Comparison of ENCODE assay signal across 13 mouse cellular contexts in the genomic region with DNA sequence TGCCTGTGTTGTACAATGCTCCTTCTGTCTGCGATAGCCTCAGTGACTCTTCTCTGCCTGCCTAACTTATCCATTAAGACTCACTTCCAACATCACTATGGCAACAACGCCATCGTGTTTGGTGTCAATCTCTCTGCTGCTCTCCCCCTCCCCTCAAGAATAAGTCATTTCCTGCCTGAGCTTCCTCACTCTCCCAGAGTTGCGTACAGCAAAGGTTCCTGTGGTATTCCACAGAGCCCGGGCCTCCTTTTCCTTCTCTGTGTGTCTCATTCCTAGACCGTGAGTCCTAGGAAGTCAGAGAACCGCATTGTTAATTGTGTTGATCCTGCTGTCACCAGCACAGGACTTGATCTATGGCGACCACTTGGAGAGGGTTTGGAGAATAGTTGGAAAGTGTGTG. TPM values are rescaled to one million over a fixed set of nuclear protein-coding genes. Genes with fewer than 3 reads are reported as not detected.
A peak's percentile ranks its signal among the peaks of the same experiment; 100 is the strongest.
DNase-seq lines count a peak whose midpoint lies in the region; TF ChIP-seq lines count a peak whose summit lies in the region.
"Had no signal": no experiment of that assay in that cellular context is flagged by ENCODE, and none has a peak within 500 bp of the region (broad histone marks: within the 10 kb centered on the region; RNA-seq: fewer than 3 reads in every experiment).

No protein-coding gene starts in this region.

- no peak overlapping the region for H3ac ChIP-seq in myocyte (ENCODE audit: control insufficient read depth, insufficient read length)

- peak overlapping the region; percentile 73 for H3K4me2 ChIP-seq in myocyte (ENCODE audit: low read depth)
- H3K4me2 ChIP-seq: hindbrain, embryonic 13.5 days; liver, embryonic 15.5 days had no signal

- H3K79me2 ChIP-seq in myocyte (ENCODE audit: control insufficient read depth, insufficient read depth) = no peaks in the 10 kb centered on the region

- no peak for TF ChIP-seq POLR2A in myocyte (IDR thresholded peaks at IDR 0.05; ENCODE audit: insufficient read length, low read depth)

- DNase-seq in heart, postnatal 4 days = peak; percentile 18
- DNase-seq in heart, adult 8-10 months (ENCODE audit: low spot score) = no peak
- peak; percentile 14 for DNase-seq in retina, postnatal 1 day
- no peak for DNase-seq in retina, embryonic 14.5 days (ENCODE audit: low spot score)
- DNase-seq in embryo, embryonic 11 days = peak; percentile 37
- DNase-seq in testis, postnatal 10 days (ENCODE audit: low spot score) = no peak
- no peak for DNase-seq in spleen, postnatal 14 days (ENCODE audit: low spot score in 2 of 2)
- DNase-seq: gastrocnemius, postnatal 14 days; kidney, postnatal 36 days; thymus, postnatal 4 days had no signal

- no peaks in the 10 kb centered on the region for H3K36me3 ChIP-seq in myocyte (ENCODE audit: control insufficient read depth, insufficient read depth)
- H3K36me3 ChIP-seq: hindbrain, embryonic 13.5 days; liver, embryonic 15.5 days had no signal

- H3K4me3 ChIP-seq in myocyte = no peak overlapping the region
- H3K4me3 ChIP-seq: hindbrain, embryonic 13.5 days; liver, embryonic 15.5 days had no signal

- H3K27me3 ChIP-seq in myocyte (ENCODE audit: control insufficient read depth, insufficient read depth, insufficient read length) = no peaks in the 10 kb centered on the region

TF ChIP-seq in myocyte, 11 proteins besides CTCF, POLR2A, EP300 and RAD21:
- 0 out of 2 replicates have a peak, but pooled peaks have one; percentile 17 for TF ChIP-seq CEBPB (IDR thresholded peaks at IDR 0.05; ENCODE audit: insufficient read depth, poor library complexity, severe bottlenecking)
- no peak for TF ChIP-seq POLR2AphosphoS2 (IDR thresholded peaks at IDR 0.05; ENCODE audit: insufficient read length, low read depth)

RNA-seq across cellular contexts. Expression of a gene that starts 4.4 kb away (rescaled TPM):
- total RNA-seq in heart, postnatal 4 days (2021) = 10 to 100 TPM; 11.4 to 13.9 TPM
- total RNA-seq in heart, adult 8-10 months (2022) = 10 to 100 TPM; 17.9 to 22.7 (median 22.2) TPM
- polyA plus RNA-seq in myocyte (2012; fragmentation: generic; extraction: Trizol) = 1.4 TPM

RNA-seq across cellular contexts. Expression of a gene that starts 33.5 kb away (rescaled TPM):
- total RNA-seq in heart, postnatal 4 days (2021) = 10 to 100 TPM; 11.5 to 12.9 TPM
- total RNA-seq in heart, adult 8-10 months (2022) = 10 to 100 TPM; 10.2 to 14.4 (median 11.8) TPM
- 9.8 TPM for polyA plus RNA-seq in myocyte (2012; fragmentation: generic; extraction: Trizol)

Comparison
In these comparisons a context has a peak if more than half of its experiments do, and no peak if none do; other contexts are left out.
1. DNase-seq: peak in heart, postnatal 4 days (single experiment), retina, postnatal 1 day (single experiment) and embryo, embryonic 11 days (single experiment); none in heart, adult 8-10 months (single experiment), retina, embryonic 14.5 days (single experiment), testis, postnatal 10 days (single experiment) and spleen, postnatal 14 days (0 of 2).